Mouse (Mus musculus) monocyte, adult 2 months (primary cell): ENCODE results near the gene Rps11.
"Not testable (repeated sequence)": the region's sequence is repeated elsewhere in the genome, so short reads cannot be mapped to it uniquely, and the experiment has no call there.

Source experiments
- DNase-seq, 2 experiments: peaks; one replicate each; pipeline ENCODE4 v3.0.0; 2022; ENCODE audit warnings: low spot score in 2 of 2, low read depth in 1 of 2

Rps11 gene

GRCm38 (mm10) chr7:45133446-45134159, 9.4 kb upstream of the Rps11 start:
- DNase-seq: no peak

GRCm38 (mm10) chr7:45131850-45132249, 7.6 kb upstream of the Rps11 start:
- DNase-seq: no peak

- DNase-seq: no peak
Observed at GRCm38 (mm10) chr7:45129776-45130512, 5.7 kb upstream of the Rps11 start.

- DNase-seq: no peak
Observed at GRCm38 (mm10) chr7:45129318-45129717, 5.1 kb upstream of the Rps11 start.

- DNase-seq: peak; percentile 98
Observed at GRCm38 (mm10) chr7:45128624-45129246, 4.5 kb upstream of the Rps11 start, which contains the start of gene Rpl13a. TSS of gene Rpl13a (minus strand) at chr7:45128761.

- no peak for DNase-seq
Observed at GRCm38 (mm10) chr7:45127700-45128224, 3.5 kb upstream of the Rps11 start.

- no peak for DNase-seq
Observed at GRCm38 (mm10) chr7:45126844-45127699, 2.8 kb upstream of the Rps11 start.

- no peak for DNase-seq
Observed at GRCm38 (mm10) chr7:45126147-45126843, 2.1 kb upstream of the Rps11 start.

GRCm38 (mm10) chr7:45125649-45126048, 1.4 kb upstream of the Rps11 start:
- DNase-seq: not testable (repeated sequence)

GRCm38 (mm10) chr7:45125144-45125600, 933 bp upstream of the Rps11 start:
- DNase-seq: no peak

- no peak for DNase-seq
Observed at GRCm38 (mm10) chr7:45123186-45123570, 1.1 kb downstream of the Rps11 start.

GRCm38 (mm10) chr7:45122561-45123185, 1.6 kb downstream of the Rps11 start:
- DNase-seq: no peak

GRCm38 (mm10) chr7:45121966-45122365, 2.3 kb downstream of the Rps11 start:
- no peak for DNase-seq

- DNase-seq: no peak
Observed at GRCm38 (mm10) chr7:45121404-45121803, 2.8 kb downstream of the Rps11 start.

GRCm38 (mm10) chr7:45119780-45120709, 4.2 kb downstream of the Rps11 start:
- no peak for DNase-seq

GRCm38 (mm10) chr7:45118336-45118735, 5.9 kb downstream of the Rps11 start:
- DNase-seq: no peak

- no peak for DNase-seq
Observed at GRCm38 (mm10) chr7:45117566-45117965, 6.7 kb downstream of the Rps11 start.

- DNase-seq: no peak
Observed at GRCm38 (mm10) chr7:45113476-45113875, 10.8 kb downstream of the Rps11 start.

GRCm38 (mm10) chr7:45112529-45112928, 11.7 kb downstream of the Rps11 start:
- DNase-seq: no peak
